Mouse (Mus musculus): ENCODE measurements around the gene Fhl2.

GRCm38 (mm10) chr1:43201796-43202195 is 5.0 kb upstream of the Fhl2 start:
- TF ChIP-seq CTCF (IDR thresholded peaks at IDR 0.05; ENCODE audit: control insufficient read depth, insufficient read depth, insufficient read length) (no peak), CEBPB (IDR thresholded peaks at IDR 0.05; ENCODE audit: low read depth) (no peak), MYOD1 (IDR thresholded peaks at IDR 0.05; ENCODE audit: control insufficient read depth, insufficient read length, low read depth) (no peak), MAX (IDR thresholded peaks at IDR 0.05) (no peak), USF1 (IDR thresholded peaks at IDR 0.05; ENCODE audit: low read depth) (no peak)

Data from C2C12 (cell line).